Mouse (Mus musculus): ENCODE measurements around the gene Ubqln4. TPM values are rescaled to one million over a fixed set of nuclear protein-coding genes. Genes with fewer than 3 reads are reported as not detected.
"Not testable (repeated sequence)": the region's sequence is repeated elsewhere in the genome, so short reads cannot be mapped to it uniquely, and the experiment has no call there.

Gene Ubqln4
- total RNA-seq, 2 experiments from 2014 or later: 73.3 to 74.2 TPM

GRCm38 (mm10) chr3:88566116-88566515 lies 12.6 kb downstream of the Ubqln4 start:
- DNase-seq: no peak

GRCm38 (mm10) chr3:88566536-88567061 lies 13.0 kb downstream of the Ubqln4 start:
- DNase-seq: no peak

GRCm38 (mm10) chr3:88567892-88568291 lies 14.3 kb downstream of the Ubqln4 start:
- DNase-seq: peak in 1 of 2 experiments; percentile 37

- peak; percentile 27 to 30 for DNase-seq
Observed at GRCm38 (mm10) chr3:88568615-88569014, 15.1 kb downstream of the Ubqln4 start.

- no peak for DNase-seq
Observed at GRCm38 (mm10) chr3:88569093-88569492, 15.5 kb downstream of the Ubqln4 start.

- DNase-seq: peak; percentile 53 to 77
Observed at GRCm38 (mm10) chr3:88569694-88570093, 16.1 kb downstream of the Ubqln4 start.

GRCm38 (mm10) chr3:88570341-88570740 lies 16.8 kb downstream of the Ubqln4 start:
- DNase-seq: no peak

GRCm38 (mm10) chr3:88571856-88572255 lies 18.3 kb downstream of the Ubqln4 start:
- no peak for DNase-seq

- no peak for DNase-seq
Observed at GRCm38 (mm10) chr3:88572835-88573234, 19.3 kb downstream of the Ubqln4 start.

GRCm38 (mm10) chr3:88573810-88574209 lies 20.3 kb downstream of the Ubqln4 start:
- no peak for DNase-seq

GRCm38 (mm10) chr3:88575540-88575939 lies 22.0 kb downstream of the Ubqln4 start, which contains the start of gene Ssr2:
Ssr2 (plus strand) TSS chr3:88575876.
- DNase-seq: no peak

GRCm38 (mm10) chr3:88577846-88578245 lies 24.3 kb downstream of the Ubqln4 start:
- not testable (repeated sequence) for DNase-seq

GRCm38 (mm10) chr3:88578498-88579424 lies 25.2 kb downstream of the Ubqln4 start:
- no peak for DNase-seq

- peak; percentile 82 to 84 for DNase-seq
Observed at GRCm38 (mm10) chr3:88579454-88580117, 26.0 kb downstream of the Ubqln4 start.

- no peak for DNase-seq
Observed at GRCm38 (mm10) chr3:88585769-88586168, 32.2 kb downstream of the Ubqln4 start.

GRCm38 (mm10) chr3:88586640-88587039 lies 33.1 kb downstream of the Ubqln4 start:
- DNase-seq: no peak

- no peak for DNase-seq
Observed at GRCm38 (mm10) chr3:88590246-88590645, 36.7 kb downstream of the Ubqln4 start.

GRCm38 (mm10) chr3:88591044-88591443 lies 37.5 kb downstream of the Ubqln4 start:
- no peak for DNase-seq

GRCm38 (mm10) chr3:88591950-88592731 lies 38.6 kb downstream of the Ubqln4 start:
- peak in 1 of 2 experiments; percentile 52 for DNase-seq

GRCm38 (mm10) chr3:88592942-88593576 lies 39.5 kb downstream of the Ubqln4 start:
- DNase-seq: no peak

- DNase-seq: no peak
Observed at GRCm38 (mm10) chr3:88593893-88594580, 40.5 kb downstream of the Ubqln4 start.

All from adrenal gland, postnatal 36 days (tissue).